ENCODE assay signal across 20 mouse cellular contexts in the genomic region with DNA sequence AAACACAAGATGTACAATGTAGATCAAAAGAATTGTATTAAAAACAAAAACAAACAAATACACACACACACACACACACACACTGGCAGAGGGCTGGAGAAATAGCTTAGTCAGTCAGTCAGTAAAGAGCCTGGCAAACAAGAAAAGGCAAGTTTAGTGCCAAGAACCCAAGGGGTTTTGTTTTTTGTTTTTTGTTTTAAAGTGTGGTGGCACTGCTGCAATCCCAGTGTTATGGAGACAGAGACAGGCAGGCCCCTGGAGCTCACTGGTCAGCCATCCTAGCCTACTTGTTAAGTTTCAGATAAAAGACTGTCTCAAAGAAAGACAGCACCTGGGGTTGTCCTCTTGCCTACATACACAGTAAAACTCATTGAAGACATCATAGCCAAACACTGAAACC. TPM values are rescaled to one million over a fixed set of nuclear protein-coding genes. Genes with fewer than 3 reads are reported as not detected.
DNase-seq lines count a peak whose midpoint lies in the region; ATAC-seq lines count a peak whose summit lies in the region.
"Had no signal": no experiment of that assay in that cellular context is flagged by ENCODE, and none has a peak within 500 bp of the region (broad histone marks: within the 10 kb centered on the region; RNA-seq: fewer than 3 reads in every experiment).

No protein-coding gene starts in this region.

- H3K9ac ChIP-seq in midbrain, embryonic 11.5 days (ENCODE audit: low read length) = no peak overlapping the region
- no peak overlapping the region for H3K9ac ChIP-seq in midbrain, embryonic 16.5 days (ENCODE audit: low read depth, low read length)
- H3K9ac ChIP-seq: heart, embryonic 12.5 days; hindbrain, embryonic 15.5 days had no signal

- no peak for ATAC-seq in midbrain, embryonic 11.5 days (ENCODE audit: low FRiP score)
- ATAC-seq in midbrain, embryonic 16.5 days = no peak
- ATAC-seq: forebrain, embryonic 14.5 days; inflammation-experienced regulatory T-cells, adult 6 months had no signal

- H3K27ac ChIP-seq in midbrain, embryonic 11.5 days (ENCODE audit: low read depth, low read length) = no peak overlapping the region
- no peak overlapping the region for H3K27ac ChIP-seq in midbrain, embryonic 16.5 days (ENCODE audit: low read length)
- H3K27ac ChIP-seq: embryonic facial prominence, embryonic 10.5 days; heart, adult 2 months; hindbrain, embryonic 10.5 days; hindbrain, embryonic 15.5 days had no signal

- no peaks in the 10 kb centered on the region for H3K36me3 ChIP-seq in midbrain, embryonic 11.5 days (ENCODE audit: control insufficient read depth, insufficient read depth, low read length)
- no peaks in the 10 kb centered on the region for H3K36me3 ChIP-seq in midbrain, embryonic 16.5 days (ENCODE audit: control insufficient read depth, insufficient read depth, low read length)
- H3K36me3 ChIP-seq: embryonic facial prominence, embryonic 10.5 days; heart, embryonic 12.5 days; hindbrain, embryonic 10.5 days; hindbrain, embryonic 15.5 days had no signal

- H3K4me3 ChIP-seq in midbrain, embryonic 11.5 days (ENCODE audit: low read depth, low read length) = no peak overlapping the region
- H3K4me3 ChIP-seq in midbrain, embryonic 16.5 days (ENCODE audit: low read depth, low read length) = no peak overlapping the region
- H3K4me3 ChIP-seq: embryonic facial prominence, embryonic 10.5 days; heart, adult 2 months; heart, embryonic 12.5 days; hindbrain, embryonic 10.5 days; hindbrain, embryonic 15.5 days had no signal

- no peaks in the 10 kb centered on the region for H3K27me3 ChIP-seq in midbrain, embryonic 11.5 days (ENCODE audit: control insufficient read depth, insufficient read depth, low read length)
- H3K27me3 ChIP-seq in midbrain, embryonic 16.5 days (ENCODE audit: control insufficient read depth, insufficient read depth, low read depth, low read length) = no peaks in the 10 kb centered on the region
- H3K27me3 ChIP-seq: CH12.LX; heart, embryonic 12.5 days; hindbrain, embryonic 15.5 days had no signal

- DNase-seq in heart, adult 11 months = peak; percentile 24
- DNase-seq in heart, adult 9 months (ENCODE audit: low spot score in 2 of 2) = no peak
- DNase-seq in midbrain, embryonic 11.5 days (ENCODE audit: low spot score, missing footprints) = peak; percentile 23
- DNase-seq in adipocyte (ENCODE audit: low spot score) (peak; percentile 61), MN1 (ENCODE audit: low spot score) (no peak)
- DNase-seq in urinary bladder, postnatal 25 days (ENCODE audit: low spot score) = no peak
- DNase-seq: adrenal gland, postnatal 14 days; cerebellum, adult 18-20 months; cerebellum, adult 9-11 months; cerebellum, postnatal 36 days; gastrocnemius, postnatal 10 days; heart, adult 2 months had no signal

- no peak overlapping the region for H3K4me2 ChIP-seq in midbrain, embryonic 11.5 days
- H3K4me2 ChIP-seq in midbrain, embryonic 16.5 days (ENCODE audit: low read length) = no peak overlapping the region
- H3K4me2 ChIP-seq: heart, embryonic 12.5 days; hindbrain, embryonic 15.5 days had no signal

- H3K4me1 ChIP-seq in midbrain, embryonic 11.5 days (ENCODE audit: control insufficient read depth, insufficient read depth, low read length) = no peaks in the 10 kb centered on the region
- H3K4me1 ChIP-seq in midbrain, embryonic 16.5 days (ENCODE audit: control insufficient read depth, insufficient read depth, low read length) = 0 out of 2 replicates have a peak, but pooled peaks cover 2% of the 10 kb centered on the region
- H3K4me1 ChIP-seq: embryonic facial prominence, embryonic 10.5 days; heart, embryonic 12.5 days; hindbrain, embryonic 10.5 days; hindbrain, embryonic 15.5 days had no signal

- no peaks in the 10 kb centered on the region for H3K9me3 ChIP-seq in midbrain, embryonic 11.5 days (ENCODE audit: control insufficient read depth, low read length)
- no peaks in the 10 kb centered on the region for H3K9me3 ChIP-seq in midbrain, embryonic 16.5 days (replicated peaks; ENCODE audit: control insufficient read depth, low read length, poor library complexity, severe bottlenecking)
- H3K9me3 ChIP-seq: embryonic facial prominence, embryonic 10.5 days; heart, embryonic 12.5 days; hindbrain, embryonic 10.5 days; hindbrain, embryonic 15.5 days had no signal

RNA-seq across cellular contexts. Expression of gene Tmem17, which starts 12.0 kb away (rescaled TPM):
- 15.8 and 16.7 TPM in 2 replicates for polyA plus RNA-seq in midbrain, embryonic 11.5 days (2014; fragmentation: Nextera tagmentation; extraction: Ambion mirVana)
- polyA plus RNA-seq in midbrain, embryonic 16.5 days (2015; fragmentation: Nextera tagmentation; extraction: Ambion mirVana) = 23.9 and 24.7 TPM in 2 replicates

Comparison
In these comparisons a context has a peak if more than half of its experiments do, and no peak if none do; other contexts are left out.
1. DNase-seq: peak in heart, adult 11 months (single experiment), midbrain, embryonic 11.5 days (single experiment) and adipocyte (single experiment); none in heart, adult 9 months (0 of 2), MN1 (single experiment) and urinary bladder, postnatal 25 days (single experiment).